Mouse (Mus musculus): ENCODE measurements around the gene Tex264. TPM values are rescaled to one million over a fixed set of nuclear protein-coding genes. Genes with fewer than 3 reads are reported as not detected.

The Tex264 gene
- polyA plus RNA-seq (2012; rRNA removed), result 43.5 and 46.5 TPM in 2 replicates

- TF ChIP-seq POLR2A (IDR thresholded peaks at IDR 0.05; ENCODE audit: low read depth, low read length), result no peak
- TF ChIP-seq CTCF (IDR thresholded peaks at IDR 0.05; ENCODE audit: extremely low read depth, insufficient read depth, insufficient read length, insufficient replicate concordance), result no peak
- Histone ChIP-seq H3K27me3 (ENCODE audit: control insufficient read depth, insufficient read depth, low read length) (no peaks in the 10 kb centered on the region), H3K36me3 (ENCODE audit: control insufficient read depth, insufficient read depth, low read length) (peaks cover 4% of the 10 kb centered on the region; the same call in 1 of the 2 replicates), H3K4me1 (ENCODE audit: control insufficient read depth, insufficient read depth, insufficient read length) (no peaks in the 10 kb centered on the region; the same call in 1 of the 2 replicates), H3K4me3 (ENCODE audit: extremely low read depth, insufficient read depth, insufficient read length) (peak within 1 kb of the TSS; percentile 93), H3K27ac (ENCODE audit: insufficient read depth, low read length) (peak within 1 kb of the TSS; percentile 63)
- DNase-seq (ENCODE audit: low read depth in 1 of 2, low spot score in 2 of 2), result peak; percentile 61 to 86
- under 1% methylated on average over 86 of the region's 86 CpGs for WGBS
These were observed at the start of gene Tex264 for GRCm38 (mm10) chr9:106685249-106686101. TSS of gene Tex264 (minus strand) at chr9:106685927.

- Histone ChIP-seq H3K27ac (ENCODE audit: insufficient read depth, low read length) (no peak overlapping the region), H3K4me1 (ENCODE audit: control insufficient read depth, insufficient read depth, insufficient read length) (no peaks in the 10 kb centered on the region), H3K4me3 (ENCODE audit: extremely low read depth, insufficient read depth, insufficient read length) (no peak overlapping the region), H3K27me3 (ENCODE audit: control insufficient read depth, insufficient read depth, low read length) (no peaks in the 10 kb centered on the region), H3K36me3 (ENCODE audit: control insufficient read depth, insufficient read depth, low read length) (no peaks in the 10 kb centered on the region)
- WGBS, result 75% methylated on average over 2 of the region's 2 CpGs
- TF ChIP-seq CTCF (IDR thresholded peaks at IDR 0.05; ENCODE audit: extremely low read depth, insufficient read depth, insufficient read length, insufficient replicate concordance) (no peak), POLR2A (IDR thresholded peaks at IDR 0.05; ENCODE audit: low read depth, low read length) (no peak)
- DNase-seq (ENCODE audit: low read depth in 1 of 2, low spot score in 2 of 2), result no peak
These were observed 48.0 kb upstream of the Tex264 start for GRCm38 (mm10) chr9:106733690-106734089.

- 78% methylated on average over 2 of the region's 2 CpGs for WGBS
- H3K27me3 ChIP-seq (ENCODE audit: control insufficient read depth, insufficient read depth, low read length), result no peaks in the 10 kb centered on the region
These were observed 43.7 kb upstream of the Tex264 start for GRCm38 (mm10) chr9:106729416-106729815.

GRCm38 (mm10) chr9:106726891-106727290, 41.2 kb upstream of the Tex264 start:
- Histone ChIP-seq H3K27ac (ENCODE audit: insufficient read depth, low read length) (no peak overlapping the region), H3K4me1 (ENCODE audit: control insufficient read depth, insufficient read depth, insufficient read length) (no peaks in the 10 kb centered on the region), H3K27me3 (ENCODE audit: control insufficient read depth, insufficient read depth, low read length) (no peaks in the 10 kb centered on the region), H3K36me3 (ENCODE audit: control insufficient read depth, insufficient read depth, low read length) (peaks cover 1% of the 10 kb centered on the region; the same call in 1 of the 2 replicates), H3K4me3 (ENCODE audit: extremely low read depth, insufficient read depth, insufficient read length) (no peak overlapping the region)
- WGBS, result 84% methylated on average over 1 of the region's 1 CpGs
- no peak for TF ChIP-seq POLR2A (IDR thresholded peaks at IDR 0.05; ENCODE audit: low read depth, low read length)
- TF ChIP-seq CTCF (IDR thresholded peaks at IDR 0.05; ENCODE audit: extremely low read depth, insufficient read depth, insufficient read length, insufficient replicate concordance), result no peak
- DNase-seq (ENCODE audit: low read depth in 1 of 2, low spot score in 2 of 2), result no peak

More at GRCm38 (mm10) chr9:106729416-106729815, 43.7 kb upstream of the Tex264 start:
- no peak for TF ChIP-seq CTCF (IDR thresholded peaks at IDR 0.05; ENCODE audit: extremely low read depth, insufficient read depth, insufficient read length, insufficient replicate concordance)
- TF ChIP-seq POLR2A (IDR thresholded peaks at IDR 0.05; ENCODE audit: low read depth, low read length), result no peak
- no peaks in the 10 kb centered on the region for H3K4me1 ChIP-seq (ENCODE audit: control insufficient read depth, insufficient read depth, insufficient read length)
- H3K27ac ChIP-seq (ENCODE audit: insufficient read depth, low read length), result no peak overlapping the region
- DNase-seq (ENCODE audit: low read depth in 1 of 2, low spot score in 2 of 2), result no peak
- H3K36me3 ChIP-seq (ENCODE audit: control insufficient read depth, insufficient read depth, low read length), result no peaks in the 10 kb centered on the region
- no peak overlapping the region for H3K4me3 ChIP-seq (ENCODE audit: extremely low read depth, insufficient read depth, insufficient read length)

- 90% methylated on average over 2 of the region's 2 CpGs for WGBS
- no peak for DNase-seq (ENCODE audit: low read depth in 1 of 2, low spot score in 2 of 2)
- H3K36me3 ChIP-seq (ENCODE audit: control insufficient read depth, insufficient read depth, low read length), result peaks cover 4% of the 10 kb centered on the region
- no peak overlapping the region for H3K4me3 ChIP-seq (ENCODE audit: extremely low read depth, insufficient read depth, insufficient read length)
- no peak for TF ChIP-seq CTCF (IDR thresholded peaks at IDR 0.05; ENCODE audit: extremely low read depth, insufficient read depth, insufficient read length, insufficient replicate concordance)
- no peak for TF ChIP-seq POLR2A (IDR thresholded peaks at IDR 0.05; ENCODE audit: low read depth, low read length)
- no peaks in the 10 kb centered on the region for H3K4me1 ChIP-seq (ENCODE audit: control insufficient read depth, insufficient read depth, insufficient read length)
- no peaks in the 10 kb centered on the region for H3K27me3 ChIP-seq (ENCODE audit: control insufficient read depth, insufficient read depth, low read length)
- no peak overlapping the region for H3K27ac ChIP-seq (ENCODE audit: insufficient read depth, low read length)
These were observed 39.7 kb upstream of the Tex264 start for GRCm38 (mm10) chr9:106725435-106725834.

- Histone ChIP-seq H3K36me3 (ENCODE audit: control insufficient read depth, insufficient read depth, low read length) (peaks cover 7% of the 10 kb centered on the region), H3K27me3 (ENCODE audit: control insufficient read depth, insufficient read depth, low read length) (no peaks in the 10 kb centered on the region), H3K4me1 (ENCODE audit: control insufficient read depth, insufficient read depth, insufficient read length) (no peaks in the 10 kb centered on the region), H3K27ac (ENCODE audit: insufficient read depth, low read length) (no peak overlapping the region), H3K4me3 (ENCODE audit: extremely low read depth, insufficient read depth, insufficient read length) (no peak overlapping the region)
- WGBS, result 90% methylated on average over 1 of the region's 1 CpGs
- DNase-seq (ENCODE audit: low read depth in 1 of 2, low spot score in 2 of 2), result no peak
- TF ChIP-seq CTCF (IDR thresholded peaks at IDR 0.05; ENCODE audit: extremely low read depth, insufficient read depth, insufficient read length, insufficient replicate concordance), result no peak
- TF ChIP-seq POLR2A (IDR thresholded peaks at IDR 0.05; ENCODE audit: low read depth, low read length), result no peak
These were observed 39.1 kb upstream of the Tex264 start for GRCm38 (mm10) chr9:106724864-106725263.

GRCm38 (mm10) chr9:106716729-106717128, 31.0 kb upstream of the Tex264 start:
- Histone ChIP-seq H3K4me1 (ENCODE audit: control insufficient read depth, insufficient read depth, insufficient read length) (no peaks in the 10 kb centered on the region), H3K27me3 (ENCODE audit: control insufficient read depth, insufficient read depth, low read length) (no peaks in the 10 kb centered on the region), H3K36me3 (ENCODE audit: control insufficient read depth, insufficient read depth, low read length) (peaks cover 30% of the 10 kb centered on the region), H3K27ac (ENCODE audit: insufficient read depth, low read length) (no peak overlapping the region), H3K4me3 (ENCODE audit: extremely low read depth, insufficient read depth, insufficient read length) (no peak overlapping the region)
- no peak for TF ChIP-seq CTCF (IDR thresholded peaks at IDR 0.05; ENCODE audit: extremely low read depth, insufficient read depth, insufficient read length, insufficient replicate concordance)
- TF ChIP-seq POLR2A (IDR thresholded peaks at IDR 0.05; ENCODE audit: low read depth, low read length), result no peak
- WGBS, result 97% methylated on average over 4 of the region's 4 CpGs
- DNase-seq (ENCODE audit: low read depth in 1 of 2, low spot score in 2 of 2), result no peak
